Mouse (Mus musculus) forebrain, embryonic 11.5 days (tissue): ENCODE results near the gene Acox3. TPM values are rescaled to one million over a fixed set of nuclear protein-coding genes. Genes with fewer than 3 reads are reported as not detected.

Experiments
- ATAC-seq: fragments of 200-750 bp; cut with Nextera tagmentation; replicated peaks from 2 replicates; pipeline ENCODE4 v1.8.0; 2017; ENCODE audit warnings: moderate TSS enrichment; ENCODE audit not compliant: low FRiP score
- DNase-seq: peaks from one replicate; pipeline ENCODE4 v3.0.0-alpha.2; 2017; ENCODE audit warnings: low spot score
- H3K27ac ChIP-seq: fragments of 300-500 bp; sonication (generic); 2 replicates; pipeline ENCODE4 v1.5.1; 2014; ENCODE audit warnings: low read depth, low read length
- H3K27me3 ChIP-seq: fragments of 300-500 bp; sonication (generic); 2 replicates; pipeline ENCODE4 v1.6.1; 2014; ENCODE audit warnings: mild to moderate bottlenecking, low read length, mixed read lengths; ENCODE audit not compliant: control insufficient read depth, insufficient read depth
- H3K36me3 ChIP-seq: fragments of 300-500 bp; sonication (generic); 2 replicates; pipeline ENCODE4 v1.6.1; 2014; ENCODE audit warnings: mild to moderate bottlenecking, low read length, moderate library complexity, mixed read lengths; ENCODE audit not compliant: control insufficient read depth, insufficient read depth
- H3K4me1 ChIP-seq: fragments of 300-500 bp; sonication (generic); replicated peaks from 2 replicates; pipeline ENCODE4 v1.6.1; 2014; ENCODE audit warnings: low read length, mixed read lengths; ENCODE audit not compliant: control insufficient read depth, insufficient read depth
- H3K4me2 ChIP-seq: fragments of 300-500 bp; sonication (generic); 2 replicates; pipeline ENCODE4 v1.6.1; 2014; ENCODE audit warnings: low read depth, mild to moderate bottlenecking, low read length, moderate library complexity, mixed read lengths; ENCODE audit not compliant: severe bottlenecking
- H3K4me3 ChIP-seq: fragments of 300-500 bp; sonication (generic); 2 replicates; pipeline ENCODE4 v1.5.1; 2014; ENCODE audit warnings: low read depth, low read length
- H3K9ac ChIP-seq: fragments of 300-500 bp; sonication (generic); 2 replicates; pipeline ENCODE4 v1.6.1; 2014; ENCODE audit warnings: low read length
- H3K9me3 ChIP-seq: fragments of 300-500 bp; sonication (generic); 2 replicates; pipeline ENCODE4 v1.6.1; 2016; ENCODE audit warnings: low read length, mixed read lengths; ENCODE audit not compliant: control insufficient read depth
- WGBS: fragments of 180-500 bp; shearing (Covaris S2); extraction: QIAGEN DNeasy Blood & Tissue Kit; methylation state at CpG from one replicate; pipeline ENCODE4 v1.1.7; 2014; 5-methylcytosine and 5-hydroxymethylcytosine counted together
- polyA plus RNA-seq: library from polyadenylated mRNA; unstranded; fragments of >200 nt; fragmentation: Nextera tagmentation; extraction: Ambion mirVana; gene quantifications from 2 replicates; pipeline ENCODE4 v1.2.1, GENCODE M21; 2014

The Acox3 gene
- polyA plus RNA-seq, 1 experiment from 2014 or later = 15.6 TPM

- no peak overlapping the region for H3K27ac ChIP-seq
- no peak for ATAC-seq
Measured at GRCm38 (mm10) chr5:35641961-35642584, 59.2 kb downstream of the Acox3 start.

GRCm38 (mm10) chr5:35643401-35644048, 60.7 kb downstream of the Acox3 start:
- H3K36me3 ChIP-seq = no peaks in the 10 kb centered on the region
- ATAC-seq (no peak), DNase-seq (no peak)
- H3K4me3 ChIP-seq = no peak overlapping the region
- WGBS = 88% methylated on average over 9 of the region's 9 CpGs
- no peak overlapping the region for H3K9ac ChIP-seq
- H3K4me1 ChIP-seq = no peaks in the 10 kb centered on the region
- H3K27ac ChIP-seq = no peak overlapping the region
- no peak overlapping the region for H3K4me2 ChIP-seq
- no peaks in the 10 kb centered on the region for H3K27me3 ChIP-seq
- H3K9me3 ChIP-seq = no peaks in the 10 kb centered on the region

More at GRCm38 (mm10) chr5:35641961-35642584, 59.2 kb downstream of the Acox3 start:
- no peaks in the 10 kb centered on the region for H3K9me3 ChIP-seq
- H3K4me1 ChIP-seq = no peaks in the 10 kb centered on the region
- no peaks in the 10 kb centered on the region for H3K27me3 ChIP-seq
- no peak for DNase-seq
- WGBS = 72% methylated on average over 10 of the region's 10 CpGs
- no peak overlapping the region for H3K4me2 ChIP-seq
- no peak overlapping the region for H3K4me3 ChIP-seq
- no peaks in the 10 kb centered on the region for H3K36me3 ChIP-seq
- no peak overlapping the region for H3K9ac ChIP-seq

- 68% methylated on average over 4 of the region's 4 CpGs for WGBS
- H3K4me2 ChIP-seq = no peak overlapping the region
- no peak overlapping the region for H3K9ac ChIP-seq
- no peaks in the 10 kb centered on the region for H3K27me3 ChIP-seq
- DNase-seq = no peak
- ATAC-seq = no peak
- H3K4me1 ChIP-seq = no peaks in the 10 kb centered on the region
- H3K4me3 ChIP-seq = no peak overlapping the region
- H3K27ac ChIP-seq = no peak overlapping the region
- H3K36me3 ChIP-seq = no peaks in the 10 kb centered on the region
- no peaks in the 10 kb centered on the region for H3K9me3 ChIP-seq
Measured at GRCm38 (mm10) chr5:35644082-35644481, 61.2 kb downstream of the Acox3 start.

- no peaks in the 10 kb centered on the region for H3K9me3 ChIP-seq
- DNase-seq (no peak), ATAC-seq (no peak)
- H3K27ac ChIP-seq = no peak overlapping the region
- WGBS = 87% methylated on average over 6 of the region's 6 CpGs
- H3K36me3 ChIP-seq = no peaks in the 10 kb centered on the region
- H3K4me1 ChIP-seq = no peaks in the 10 kb centered on the region
- no peak overlapping the region for H3K4me3 ChIP-seq
- H3K9ac ChIP-seq = no peak overlapping the region
- H3K4me2 ChIP-seq = no peak overlapping the region
- no peaks in the 10 kb centered on the region for H3K27me3 ChIP-seq
Measured at GRCm38 (mm10) chr5:35645938-35646493, 63.2 kb downstream of the Acox3 start.

GRCm38 (mm10) chr5:35646927-35647326, 64.1 kb downstream of the Acox3 start:
- Histone ChIP-seq H3K36me3 (no peaks in the 10 kb centered on the region), H3K9me3 (no peaks in the 10 kb centered on the region), H3K4me3 (no peak overlapping the region), H3K27ac (no peak overlapping the region), H3K9ac (no peak overlapping the region), H3K4me2 (no peak overlapping the region), H3K27me3 (no peaks in the 10 kb centered on the region), H3K4me1 (no peaks in the 10 kb centered on the region)
- ATAC-seq (no peak), DNase-seq (no peak)
- 90% methylated on average over 1 of the region's 1 CpGs for WGBS

- H3K36me3 ChIP-seq = no peaks in the 10 kb centered on the region
- 74% methylated on average over 4 of the region's 4 CpGs for WGBS
- no peaks in the 10 kb centered on the region for H3K27me3 ChIP-seq
- no peak overlapping the region for H3K27ac ChIP-seq
- no peak for DNase-seq
- no peaks in the 10 kb centered on the region for H3K9me3 ChIP-seq
- no peak overlapping the region for H3K4me2 ChIP-seq
- no peak overlapping the region for H3K9ac ChIP-seq
- no peaks in the 10 kb centered on the region for H3K4me1 ChIP-seq
- no peak overlapping the region for H3K4me3 ChIP-seq
- ATAC-seq = no peak
Measured at GRCm38 (mm10) chr5:35647562-35647961, 64.7 kb downstream of the Acox3 start.

- WGBS = 63% methylated on average over 2 of the region's 2 CpGs
- no peak for ATAC-seq
Measured at GRCm38 (mm10) chr5:35648230-35648629, 65.4 kb downstream of the Acox3 start.

GRCm38 (mm10) chr5:35652319-35652718, 69.5 kb downstream of the Acox3 start:
- WGBS = 78% methylated on average over 3 of the region's 3 CpGs
- H3K27ac ChIP-seq = no peak overlapping the region

More at GRCm38 (mm10) chr5:35648230-35648629, 65.4 kb downstream of the Acox3 start:
- Histone ChIP-seq H3K27ac (no peak overlapping the region), H3K9me3 (no peaks in the 10 kb centered on the region), H3K4me2 (no peak overlapping the region), H3K4me1 (no peaks in the 10 kb centered on the region), H3K4me3 (no peak overlapping the region), H3K36me3 (no peaks in the 10 kb centered on the region), H3K27me3 (no peaks in the 10 kb centered on the region), H3K9ac (no peak overlapping the region)
- DNase-seq = no peak

More at GRCm38 (mm10) chr5:35652319-35652718, 69.5 kb downstream of the Acox3 start:
- Histone ChIP-seq H3K4me3 (no peak overlapping the region), H3K9ac (no peak overlapping the region), H3K27me3 (no peaks in the 10 kb centered on the region), H3K36me3 (no peaks in the 10 kb centered on the region), H3K4me1 (no peaks in the 10 kb centered on the region), H3K4me2 (no peak overlapping the region), H3K9me3 (no peaks in the 10 kb centered on the region)
- no peak for DNase-seq
- no peak for ATAC-seq
